Mouse (Mus musculus) bone marrow macrophage, adult 2 months (primary cell): ENCODE measurements around the gene Xpnpep1.

Source experiments
- CTCF ChIP-seq: IDR thresholded peaks from 2 replicates; pipeline ENCODE4 v1.5.1; 2012; ENCODE audit warnings: low read depth, mild to moderate bottlenecking, low read length, moderate library complexity
- POLR2A ChIP-seq: IDR thresholded peaks from 2 replicates; pipeline ENCODE4 v1.6.1; 2012; ENCODE audit warnings: mild to moderate bottlenecking, low read depth, low read length, borderline replicate concordance

- TF ChIP-seq POLR2A (no peak), CTCF (no peak)
Measured at GRCm38 (mm10) chr19:53053355-53053754, 13.3 kb upstream of the Xpnpep1 start.
